Mouse (Mus musculus) heart, adult 11 months (tissue): ENCODE measurements around the gene Nrxn3.

Source experiments
- DNase-seq: peaks from one replicate; pipeline ENCODE4 v3.0.0; 2022

Gene Nrxn3

DNA sequence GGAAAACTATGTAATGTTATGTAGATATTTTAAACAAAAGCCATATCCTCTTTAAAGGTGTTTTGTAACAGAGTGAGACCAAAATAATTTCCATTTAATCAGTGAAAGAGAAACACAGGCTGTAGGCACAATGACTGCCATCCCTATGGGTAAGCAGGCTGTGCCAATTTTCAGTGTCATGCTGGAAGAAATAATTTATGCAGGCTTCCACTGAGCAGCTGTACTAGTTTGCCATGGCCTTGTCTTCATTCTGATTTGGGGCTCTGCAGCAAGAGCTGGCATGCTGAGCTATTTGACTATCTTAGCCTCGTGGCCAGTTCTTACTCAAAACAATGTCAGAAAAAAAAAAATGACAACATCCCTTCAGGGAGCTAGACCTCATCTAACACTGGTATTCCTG lies 647.3 kb downstream of the Nrxn3 start:
- DNase-seq, result no peak

DNA sequence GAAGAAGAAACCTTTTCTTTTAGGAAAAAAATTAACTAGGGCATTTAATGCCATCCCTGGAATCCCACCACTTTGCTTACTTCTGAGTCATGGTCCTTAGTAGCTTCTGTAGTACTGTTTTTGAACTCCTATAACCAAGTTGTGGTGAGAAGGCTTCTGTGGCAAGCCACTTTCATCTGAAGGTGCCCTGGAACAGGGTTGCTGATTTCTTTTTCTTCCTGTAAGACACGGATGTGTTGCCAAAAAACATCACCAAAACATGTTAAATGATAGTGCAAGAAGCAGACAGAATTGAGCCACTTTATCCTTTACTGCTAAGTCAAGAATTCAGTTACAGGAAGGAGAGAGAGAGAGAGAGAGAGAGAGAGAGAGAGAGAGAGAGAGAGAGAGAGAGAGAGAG lies 653.9 kb downstream of the Nrxn3 start:
- no peak for DNase-seq

DNA sequence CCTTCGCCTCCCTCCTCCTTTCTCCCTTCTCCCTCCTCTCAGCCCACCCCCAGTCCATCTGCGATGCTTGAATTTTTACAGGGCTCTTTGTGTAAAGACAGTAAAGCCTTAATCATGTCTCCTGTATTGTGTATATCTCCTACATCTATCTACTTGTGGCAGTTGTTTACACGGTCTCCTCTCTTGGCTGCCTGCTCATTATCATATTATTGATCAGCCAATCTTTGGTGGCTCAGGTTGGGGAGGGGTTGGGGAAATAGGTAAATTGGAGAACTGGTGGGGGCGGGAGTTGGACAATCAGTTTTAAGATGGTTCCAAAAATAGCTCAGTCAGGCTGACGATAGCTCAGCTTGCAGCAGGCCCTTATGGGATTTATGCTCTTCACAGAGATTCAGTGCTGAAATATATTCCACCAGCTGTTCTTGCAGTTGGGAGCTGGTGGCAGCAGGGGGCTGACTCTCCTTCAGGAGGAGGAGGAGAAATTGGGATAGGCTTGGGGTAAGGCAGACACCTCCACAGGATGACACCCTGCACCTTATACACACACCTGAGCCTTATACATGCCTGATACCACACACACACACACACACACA lies 654.5 kb downstream of the Nrxn3 start:
- DNase-seq, result no peak

DNA sequence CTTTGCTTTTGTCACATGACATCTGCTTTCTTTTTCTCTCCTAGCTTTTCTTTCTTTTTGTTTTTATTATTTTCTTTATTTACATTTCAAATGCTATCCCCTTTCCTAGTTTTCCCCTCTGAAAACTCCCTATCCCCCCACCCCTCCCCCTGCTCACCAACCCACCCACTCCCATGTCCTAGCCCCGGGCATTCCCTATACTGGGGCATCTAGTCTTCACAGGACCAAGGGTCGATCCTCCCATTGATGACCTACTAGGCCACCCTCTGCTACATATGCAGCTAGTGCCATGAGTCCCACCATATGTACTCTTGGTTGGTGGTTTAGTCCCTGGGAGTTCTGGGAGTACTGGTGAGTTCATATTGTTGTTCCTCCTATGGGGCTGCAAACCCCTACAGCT lies 655.0 kb downstream of the Nrxn3 start:
- no peak for DNase-seq

DNA sequence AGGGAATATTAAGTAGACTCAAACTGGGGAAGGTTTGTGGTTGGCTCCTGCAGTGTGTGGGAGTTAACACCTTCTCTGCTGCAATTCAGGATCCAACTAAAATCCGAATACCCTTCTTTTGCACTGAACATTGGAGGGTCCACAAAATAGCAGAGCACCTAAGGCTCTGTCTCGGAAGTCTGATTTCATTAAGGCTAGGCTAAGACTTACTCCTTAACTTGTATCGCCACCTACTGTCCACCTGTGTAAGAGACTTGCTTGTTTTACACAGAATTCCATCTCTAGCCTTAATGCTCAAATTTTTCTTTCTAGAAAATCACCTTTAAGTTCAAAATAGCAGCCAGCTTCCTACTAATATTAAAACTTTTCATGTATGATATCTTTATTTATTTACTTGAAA lies 660.6 kb downstream of the Nrxn3 start:
- DNase-seq, result no peak

DNA sequence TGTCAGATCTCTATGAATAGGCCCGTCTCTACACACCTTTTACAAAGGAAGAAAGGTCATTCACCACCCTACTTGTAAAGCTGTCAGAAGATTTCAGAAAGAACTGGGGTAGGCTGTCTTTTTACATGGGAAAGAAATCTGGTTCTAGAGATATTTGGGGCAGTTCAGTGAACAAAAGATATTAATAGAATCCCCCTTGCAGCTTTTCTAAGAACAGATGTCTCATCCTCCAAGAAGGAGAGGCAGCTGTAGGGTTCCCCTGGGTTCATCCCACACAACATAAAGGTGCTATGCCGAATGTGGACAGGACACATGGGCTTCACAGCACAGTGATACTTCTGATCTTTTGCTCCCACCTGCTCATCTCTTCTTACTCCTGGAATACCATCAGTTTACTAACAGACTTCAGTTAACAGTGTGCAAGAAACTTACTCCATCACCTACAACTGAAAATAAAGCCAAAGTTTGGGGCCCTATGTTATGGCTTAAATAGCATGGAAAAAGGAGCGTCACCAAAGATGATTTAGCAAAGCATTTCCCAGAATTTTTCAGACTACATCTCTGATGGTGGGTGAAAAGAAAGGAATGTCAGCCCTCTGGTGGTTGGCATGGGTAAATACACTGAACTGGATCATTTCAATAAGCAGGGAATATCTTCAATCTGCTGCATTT lies 672.6 kb downstream of the Nrxn3 start:
- no peak for DNase-seq

DNA sequence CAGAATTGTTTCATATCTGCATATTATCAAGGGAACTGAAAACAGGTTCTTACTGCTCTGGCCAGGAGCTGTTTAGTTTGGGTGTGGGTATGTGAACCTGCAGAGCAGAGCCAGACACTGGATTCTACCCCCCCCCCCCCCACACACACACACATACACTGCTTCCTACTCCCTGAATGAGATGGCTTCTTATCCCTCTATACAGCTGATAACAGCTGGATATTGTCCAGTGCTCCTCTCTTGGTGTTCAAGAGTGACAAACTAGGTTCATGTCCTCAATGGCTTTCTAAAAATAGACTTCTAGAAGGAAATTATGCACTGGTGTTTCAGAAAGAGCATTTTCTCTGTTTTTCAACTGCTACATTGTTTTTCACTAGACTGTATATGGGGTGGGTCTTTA lies 713.8 kb downstream of the Nrxn3 start:
- no peak for DNase-seq

DNA sequence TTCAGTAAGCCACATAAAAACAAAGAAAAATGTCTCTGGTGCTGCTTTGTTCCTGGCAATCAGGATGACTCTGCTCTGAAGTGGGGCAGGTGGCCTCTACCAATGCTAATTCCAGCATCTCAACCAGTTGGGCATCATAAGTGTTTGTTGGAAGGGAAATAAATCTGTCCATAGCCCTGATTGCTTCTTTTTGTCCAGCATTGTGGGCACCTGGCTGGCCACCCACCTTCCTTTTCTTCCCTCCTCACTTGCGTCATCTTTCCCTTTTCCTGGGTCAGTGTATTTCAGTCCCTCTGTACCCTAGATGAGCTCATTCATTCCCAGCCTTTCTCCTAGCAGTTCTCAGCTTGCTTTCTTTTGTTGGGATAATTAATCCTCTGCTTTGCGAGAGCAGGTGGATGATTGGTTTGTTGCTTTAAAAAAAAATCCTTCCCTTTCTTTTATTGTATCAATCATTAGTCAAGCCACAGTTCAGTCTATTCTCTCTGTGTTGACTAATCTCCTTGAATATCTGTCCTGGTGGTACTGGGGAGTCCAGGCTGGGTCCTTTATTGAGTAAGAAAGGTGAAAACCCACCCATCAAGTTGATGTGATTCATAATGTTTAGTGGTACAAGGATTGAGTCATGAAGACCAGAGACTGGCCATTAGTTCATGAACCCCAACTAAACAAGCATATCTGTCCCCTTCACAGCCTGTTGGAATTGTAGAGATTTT lies 719.8 kb downstream of the Nrxn3 start:
- DNase-seq, result peak; percentile 37

DNA sequence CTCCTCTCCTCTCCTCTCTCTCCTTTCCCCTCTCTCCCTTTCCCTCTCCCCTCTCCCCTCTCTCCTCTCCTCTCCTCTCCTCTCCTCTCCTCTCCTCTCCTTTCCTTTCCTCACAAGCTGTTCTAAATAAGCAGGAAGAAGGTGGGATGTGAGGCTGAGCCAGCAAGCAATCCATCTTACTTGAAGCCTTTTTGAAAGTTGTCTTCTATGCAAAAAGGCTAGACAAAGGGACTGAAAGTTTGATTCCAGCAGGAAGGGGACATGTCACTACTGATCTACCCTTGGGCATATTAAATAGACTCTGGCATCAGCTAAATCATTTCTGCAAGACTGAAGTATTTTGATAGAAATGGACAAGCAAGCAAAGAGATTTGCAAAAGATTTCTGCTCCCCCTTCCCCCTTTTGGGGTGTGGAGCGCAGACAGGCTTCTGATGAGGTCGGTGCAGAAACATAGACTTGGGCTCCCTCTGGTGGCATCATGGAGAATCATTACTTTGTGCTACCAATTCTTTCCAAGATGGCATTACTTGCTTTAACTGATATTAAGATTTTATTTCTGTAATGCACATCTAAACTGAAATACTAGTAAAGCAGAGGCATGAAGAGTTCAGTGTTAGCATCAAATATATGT lies 728.1 kb downstream of the Nrxn3 start:
- no peak for DNase-seq

DNA sequence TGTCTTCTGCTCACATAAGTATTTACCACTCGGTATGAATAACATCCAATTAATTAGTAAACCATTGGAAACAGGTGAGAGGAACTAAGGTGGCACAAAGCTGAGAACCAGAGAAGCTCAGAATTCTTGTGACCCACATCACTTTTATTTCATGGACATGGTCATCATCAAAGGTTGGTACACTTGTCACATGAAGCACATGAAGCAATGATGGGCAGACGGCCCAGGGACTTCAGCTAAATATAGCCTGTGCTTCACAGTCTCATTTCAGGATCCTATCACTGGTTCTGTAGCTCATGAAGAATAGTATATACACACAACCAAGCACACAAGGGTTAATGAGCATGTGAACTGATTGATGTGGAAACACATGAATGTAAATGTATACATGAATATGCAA lies 747.5 kb downstream of the Nrxn3 start:
- DNase-seq, result peak; percentile 90

DNA sequence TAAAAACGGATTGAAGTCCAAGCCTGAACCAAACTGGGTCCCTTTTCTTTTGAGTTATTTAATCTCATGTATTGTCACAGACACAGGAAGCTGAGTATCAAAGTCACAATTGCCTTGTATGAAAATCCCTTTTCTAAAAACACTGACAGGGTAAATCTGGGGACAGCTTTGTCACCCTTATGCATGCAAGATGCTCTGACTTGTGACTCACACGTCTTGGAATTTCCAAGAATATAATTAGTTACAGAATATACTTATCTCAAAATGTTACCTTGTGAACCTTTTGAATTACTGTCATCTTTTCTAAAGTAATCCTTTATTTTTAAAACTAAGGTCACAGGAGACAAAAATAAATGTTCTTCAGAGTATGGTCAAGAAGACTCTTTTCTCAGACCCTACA lies 748.6 kb downstream of the Nrxn3 start:
- no peak for DNase-seq

DNA sequence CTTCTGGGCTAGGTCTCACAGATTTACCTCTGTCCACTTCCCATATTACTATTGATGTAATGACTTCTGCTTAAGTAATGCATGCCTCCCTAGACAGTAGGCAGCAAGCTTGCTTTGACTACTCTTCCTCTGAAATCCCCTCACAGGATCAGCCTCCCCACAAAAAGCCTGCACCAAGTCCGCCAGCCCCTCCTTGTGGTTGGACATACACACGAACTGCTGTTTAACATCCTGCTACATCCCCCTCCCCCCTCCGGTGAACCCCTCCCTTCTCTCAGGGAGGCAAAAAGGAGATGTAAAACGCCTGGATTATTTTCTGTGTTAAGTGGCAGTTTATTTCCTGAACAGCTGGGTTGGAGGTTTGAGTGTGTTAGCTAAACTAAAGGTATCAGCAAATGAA lies 749.2 kb downstream of the Nrxn3 start:
- DNase-seq, result no peak

DNA sequence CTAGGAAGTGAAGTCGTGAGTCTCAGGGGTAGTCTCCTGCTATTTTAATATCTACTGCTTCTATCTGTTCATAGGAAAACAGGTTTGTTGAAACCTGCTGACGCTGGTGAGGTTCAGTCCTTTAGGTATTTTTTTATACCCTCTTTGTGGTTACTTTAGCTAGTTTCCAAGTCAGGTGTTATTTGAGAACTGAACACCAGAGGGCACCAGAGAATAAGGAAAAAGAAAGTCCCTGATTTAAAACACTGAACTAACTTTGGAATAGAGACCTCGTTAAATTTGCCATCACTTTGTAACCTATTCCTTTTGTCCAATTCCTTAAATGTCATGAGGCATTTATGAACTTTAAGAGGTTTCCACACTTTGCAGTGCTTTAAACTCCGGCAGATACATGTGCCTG lies 756.4 kb downstream of the Nrxn3 start:
- no peak for DNase-seq

DNA sequence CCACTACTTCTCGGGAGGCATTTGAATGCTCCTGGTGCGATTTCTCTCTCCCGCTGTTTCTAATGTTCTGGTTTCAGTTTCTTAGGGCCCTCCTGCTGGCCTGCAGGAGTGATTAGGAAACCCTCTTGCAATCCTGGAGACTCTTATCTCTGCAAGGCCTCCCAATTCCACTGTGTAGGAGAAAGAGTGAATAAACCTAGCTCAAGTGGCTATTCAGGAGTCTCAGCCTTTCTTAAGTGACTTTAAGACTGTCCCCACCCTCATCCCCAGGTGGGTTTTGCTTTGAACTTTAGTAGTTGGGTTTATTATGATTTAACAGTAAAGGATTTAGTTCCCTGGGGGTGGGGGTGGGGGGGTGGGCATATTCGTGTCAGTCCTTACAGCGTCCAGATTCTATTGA lies 759.5 kb downstream of the Nrxn3 start:
- no peak for DNase-seq

DNA sequence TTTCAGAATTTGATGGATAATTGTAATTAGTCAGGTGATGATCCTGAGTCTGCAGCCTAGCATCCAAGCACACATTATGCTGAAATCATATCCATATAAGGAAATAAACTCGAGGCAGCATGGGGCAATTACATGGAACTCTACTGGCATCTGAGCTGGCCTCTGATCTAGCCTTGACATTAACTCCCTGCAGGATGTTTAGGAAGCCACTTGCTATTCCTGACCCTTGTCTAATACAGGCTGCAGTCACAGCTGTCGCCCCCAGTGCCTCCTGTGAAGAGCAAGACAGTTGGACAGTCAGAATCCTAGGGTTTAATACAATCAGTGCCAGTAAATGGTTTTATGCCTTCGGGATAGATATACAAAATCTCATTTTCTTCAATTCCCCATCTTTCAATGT lies 781.4 kb downstream of the Nrxn3 start:
- DNase-seq, result no peak

DNA sequence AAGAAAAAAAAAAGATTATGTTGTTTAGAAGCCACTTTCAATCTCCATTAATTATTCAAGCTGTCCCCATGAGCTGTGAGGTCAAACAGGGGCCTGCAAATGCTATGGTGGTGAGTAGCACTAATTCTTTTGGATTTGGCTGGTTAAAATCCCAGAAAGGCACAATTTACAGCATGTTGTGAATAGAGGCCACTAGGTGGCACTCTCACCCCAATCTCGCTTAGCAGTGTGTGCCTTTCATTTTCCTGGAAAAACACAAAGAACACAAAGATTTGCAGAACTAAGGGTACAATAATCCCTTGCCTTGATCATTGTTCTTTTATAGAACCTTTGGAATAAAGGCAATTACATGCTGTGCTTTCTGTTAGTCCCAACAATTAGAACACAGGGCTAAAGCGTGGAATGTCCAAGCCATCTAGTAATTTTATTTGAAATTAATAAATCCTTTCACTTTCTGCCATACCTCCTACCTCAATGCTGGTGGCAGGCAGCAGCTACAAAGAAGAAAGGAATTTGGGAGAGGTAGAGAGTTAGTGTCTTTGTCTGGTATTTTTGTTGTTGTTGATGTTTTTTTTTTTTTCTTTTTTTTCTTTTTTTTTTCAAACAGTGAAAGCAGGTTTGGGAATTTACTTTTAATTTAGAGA lies 782.6 kb downstream of the Nrxn3 start:
- no peak for DNase-seq

DNA sequence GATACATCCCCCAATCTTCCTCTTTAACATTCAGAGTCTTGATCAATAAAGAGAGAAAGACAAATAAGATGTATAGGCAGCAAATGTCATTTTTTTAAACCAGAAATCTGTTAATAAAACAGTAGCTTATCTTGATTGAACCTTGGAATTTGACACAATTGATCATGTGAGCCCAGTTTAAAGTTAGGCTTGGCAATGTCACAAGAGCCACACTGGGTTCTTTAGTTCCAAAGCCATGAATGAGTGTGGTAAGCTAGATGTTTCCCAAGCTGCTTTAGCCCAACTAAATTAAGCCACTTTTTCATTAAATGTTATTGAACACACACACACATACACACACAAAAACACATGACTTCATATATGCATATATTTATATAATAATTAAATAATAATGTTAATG lies 786.3 kb downstream of the Nrxn3 start:
- DNase-seq, result no peak

DNA sequence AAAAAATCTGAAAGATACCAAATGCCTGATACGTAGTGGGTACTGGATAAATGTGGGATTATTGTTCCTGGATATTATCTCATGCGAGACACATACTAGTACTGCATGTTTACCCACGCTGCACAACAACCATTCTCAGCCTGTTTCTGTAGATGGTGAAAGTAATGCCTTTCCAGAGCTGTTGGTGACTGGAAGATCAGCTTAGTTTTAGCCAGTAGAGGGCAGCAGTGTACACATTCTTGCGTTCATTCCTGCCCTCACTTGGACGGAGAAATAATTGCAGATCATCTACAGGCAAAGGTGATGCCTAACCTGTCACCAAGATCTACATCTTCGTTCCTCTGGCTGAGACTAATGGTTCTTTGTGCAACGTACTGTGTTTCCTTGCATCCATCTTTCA lies 791.1 kb downstream of the Nrxn3 start:
- peak; percentile 60 for DNase-seq

DNA sequence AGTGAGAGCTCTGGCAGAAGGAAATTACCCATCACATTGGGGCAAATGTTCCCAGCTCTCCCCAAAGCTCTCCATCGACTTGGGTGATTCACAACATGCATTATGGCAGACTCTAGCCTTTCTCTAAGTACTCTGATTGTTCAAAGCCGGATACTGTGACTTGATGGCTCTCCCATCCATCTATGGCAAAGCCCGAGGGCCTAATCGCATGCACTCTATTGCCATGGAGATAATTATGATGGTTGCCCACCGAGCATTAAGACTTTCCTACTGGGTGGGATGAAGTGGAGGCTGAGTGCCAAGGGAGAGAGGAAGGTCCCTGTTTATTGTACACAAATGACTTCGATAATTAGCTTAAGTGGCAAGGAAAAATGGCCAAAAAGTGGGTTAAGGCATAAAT lies 793.4 kb downstream of the Nrxn3 start:
- peak; percentile 56 for DNase-seq

DNA sequence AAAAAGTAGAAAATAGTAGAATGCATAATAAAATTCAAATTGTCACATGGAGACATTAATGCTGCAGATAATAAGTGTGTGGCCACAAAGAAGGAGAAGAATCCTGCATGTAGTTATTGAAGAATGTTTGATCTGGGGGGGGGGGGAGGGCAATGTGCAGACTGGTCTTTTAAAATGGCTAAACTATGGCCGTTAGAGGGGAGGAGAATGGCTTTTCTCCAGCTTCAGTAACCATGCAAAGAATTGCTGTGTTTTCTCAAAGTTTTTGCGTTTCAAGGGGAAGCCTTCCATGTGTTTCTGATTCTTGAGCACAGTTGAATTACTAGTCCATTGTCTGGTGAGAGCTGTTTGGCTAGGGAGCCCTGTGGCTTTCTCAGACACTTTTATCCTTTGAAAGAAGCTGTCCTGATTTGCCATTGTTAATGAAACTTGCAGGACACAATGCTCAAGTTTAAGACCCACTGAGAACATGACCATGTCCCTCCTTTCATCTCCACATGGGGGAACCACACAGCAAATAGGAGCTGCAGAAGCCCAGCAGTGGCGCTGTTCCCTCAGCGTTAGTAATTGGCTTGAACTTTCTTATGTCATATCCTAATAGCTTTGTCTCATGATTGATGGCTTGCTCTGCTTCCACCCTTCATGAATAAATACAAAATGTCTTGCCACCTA lies 808.1 kb downstream of the Nrxn3 start:
- no peak for DNase-seq

DNA sequence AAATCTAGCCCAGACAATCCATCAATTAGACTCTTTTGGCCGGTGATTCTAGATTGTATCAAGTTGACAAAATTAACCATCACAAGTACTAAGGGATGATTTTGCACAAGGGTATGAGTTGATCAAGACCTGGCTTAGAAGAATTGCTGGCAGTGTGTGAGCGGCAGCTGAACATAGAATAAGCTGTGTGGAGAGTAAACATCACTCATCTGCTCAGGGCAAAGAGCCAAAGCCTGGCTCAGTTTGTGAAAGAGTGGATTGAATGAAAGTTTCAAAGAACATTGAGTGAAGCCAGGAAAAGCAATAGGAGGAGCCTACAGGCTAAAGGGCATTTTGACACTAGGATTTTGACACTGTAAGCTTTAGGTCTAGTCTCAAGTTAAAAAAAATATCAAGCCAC lies 828.6 kb downstream of the Nrxn3 start:
- no peak for DNase-seq

DNA sequence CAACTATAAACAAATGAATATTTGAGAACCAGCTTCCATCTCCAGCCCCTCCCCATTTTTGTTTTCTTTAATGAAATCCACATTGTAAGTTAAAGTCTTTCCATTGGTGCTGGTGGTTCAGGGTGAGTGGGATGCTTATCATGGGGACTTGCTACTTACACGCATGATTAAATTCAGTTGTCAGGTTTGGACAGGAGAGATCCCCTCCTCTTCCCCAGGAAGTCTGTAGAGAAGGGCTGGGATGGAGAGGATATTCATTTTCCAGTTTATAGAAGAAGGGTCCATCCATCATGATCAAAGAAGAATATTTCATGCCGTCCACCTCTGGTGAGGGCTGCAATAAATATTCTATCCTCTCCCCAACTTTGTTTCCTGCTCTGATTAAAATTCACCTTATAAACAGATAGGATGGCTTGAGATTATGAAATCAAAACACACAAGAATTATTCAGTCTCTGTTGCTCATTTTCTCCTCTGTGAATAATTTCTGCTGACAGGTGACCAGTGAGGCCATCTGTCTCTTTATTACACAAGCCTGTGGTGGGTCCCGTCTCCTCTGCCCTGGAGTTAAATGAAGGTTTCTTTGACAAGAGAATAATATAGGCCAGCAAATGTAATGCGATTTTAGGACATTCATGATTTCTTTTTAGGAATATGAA lies 830.7 kb downstream of the Nrxn3 start:
- no peak for DNase-seq
